Mouse (Mus musculus): ENCODE results near the gene Ntn1. TPM values are rescaled to one million over a fixed set of nuclear protein-coding genes. Genes with fewer than 3 reads are reported as not detected.

Gene Ntn1
- total RNA-seq, 2 experiments from 2014 or later, result not detected

- no peak for ATAC-seq (replicated peaks; ENCODE audit: low FRiP score, low TSS enrichment, poor library complexity, severe bottlenecking)
Measured at GRCm38 (mm10) chr11:68164408-68164807, 236.2 kb downstream of the Ntn1 start.

- ATAC-seq (replicated peaks; ENCODE audit: low FRiP score, low TSS enrichment, poor library complexity, severe bottlenecking), result no peak
Measured at GRCm38 (mm10) chr11:68159867-68160266, 240.8 kb downstream of the Ntn1 start.

Other genes with a start within 250 kb of the Ntn1 start
- gene Pik3r5, start 31.3 kb upstream of the Ntn1 start, total RNA-seq (2014; fragmentation: Nextera tagmentation), result 3.0 and 4.1 TPM in 2 replicates
- gene Pik3r5, start 31.3 kb upstream of the Ntn1 start, total RNA-seq (2017), result 0.88 and 2.5 TPM in 2 replicates
- gene Pik3r6, start 102.2 kb upstream of the Ntn1 start, total RNA-seq (2014; fragmentation: Nextera tagmentation), result 0.64 TPM in 1 of 2 replicates, not detected in the other
- 0.15 and 1.4 TPM in 2 replicates for gene Pik3r6, start 102.2 kb upstream of the Ntn1 start, total RNA-seq (2017)
- gene Mfsd6l, start 155.4 kb upstream of the Ntn1 start, total RNA-seq (2014; fragmentation: Nextera tagmentation), result not detected in 2 replicates
- not detected in 2 replicates for gene Mfsd6l, start 155.4 kb upstream of the Ntn1 start, total RNA-seq (2017)
- gene Ccdc42, start 186.2 kb upstream of the Ntn1 start, total RNA-seq (2014; fragmentation: Nextera tagmentation), result not detected in 2 replicates
- not detected in 2 replicates for gene Ccdc42, start 186.2 kb upstream of the Ntn1 start, total RNA-seq (2017)

All from megakaryocyte-erythroid progenitor cell, adult 5-6 weeks (primary cell).